In genomic region chr4:75973322-75973721, GRCm38 (mm10) we compare ENCODE assay signal across 19 mouse cellular contexts.
DNase-seq lines count a peak whose midpoint lies in the region; ATAC-seq and TF ChIP-seq lines count a peak whose summit lies in the region.
"Had no signal": no experiment of that assay in that cellular context is flagged by ENCODE, and none has a peak within 500 bp of the region (broad histone marks: within the 10 kb centered on the region; RNA-seq: fewer than 3 reads in every experiment).

No protein-coding gene starts in this region.

- no peak overlapping the region for H3K27ac ChIP-seq in hindbrain, embryonic 14.5 days
- no peak overlapping the region for H3K27ac ChIP-seq in hindbrain, embryonic 10.5 days
- no peak overlapping the region for H3K27ac ChIP-seq in midbrain, postnatal 0 days (ENCODE audit: low read depth, low read length)
- no peak overlapping the region for H3K27ac ChIP-seq in midbrain, embryonic 13.5 days
- H3K27ac ChIP-seq: embryonic facial prominence, embryonic 15.5 days; liver, embryonic 15.5 days had no signal

- DNase-seq in hindbrain, embryonic 14.5 days (ENCODE audit: low spot score) = no peak
- no peak for DNase-seq in hindbrain, embryonic 10.5 days (ENCODE audit: low spot score)
- peak; percentile 46 for DNase-seq in midbrain, postnatal 0 days (ENCODE audit: low spot score)
- DNase-seq in layer of hippocampus, adult 18-20 months (ENCODE audit: low spot score in 2 of 2) = peak; percentile 39 to 69
- DNase-seq in right cerebral cortex, postnatal 10 days (ENCODE audit: low spot score in 2 of 2) = no peak
- no peak for DNase-seq in kidney, adult 11 months
- DNase-seq: adrenal gland, postnatal 14 days; cerebellum, postnatal 14 days; embryo, embryonic 11 days; gastrocnemius, postnatal 10 days; kidney, adult 8-10 months; kidney, postnatal 25 days; right cerebral cortex, adult 18-20 months; thymus, postnatal 4 days had no signal

- WGBS in hindbrain, embryonic 14.5 days = 71% methylated on average over 1 of the region's 1 CpGs
- 80% methylated on average over 1 of the region's 1 CpGs for WGBS in hindbrain, embryonic 10.5 days
- 61% methylated on average over 1 of the region's 1 CpGs for WGBS in midbrain, postnatal 0 days
- WGBS in midbrain, embryonic 13.5 days = 69% methylated on average over 1 of the region's 1 CpGs

- 0 out of 2 replicates have a peak, but pooled peaks cover 9% of the 10 kb centered on the region for H3K36me3 ChIP-seq in hindbrain, embryonic 14.5 days (replicated peaks; ENCODE audit: control insufficient read depth, insufficient read depth)
- H3K36me3 ChIP-seq in hindbrain, embryonic 10.5 days = no peaks in the 10 kb centered on the region
- no peaks in the 10 kb centered on the region for H3K36me3 ChIP-seq in midbrain, postnatal 0 days (ENCODE audit: insufficient read depth, low read length)
- no peaks in the 10 kb centered on the region for H3K36me3 ChIP-seq in midbrain, embryonic 13.5 days
- H3K36me3 ChIP-seq: embryonic facial prominence, embryonic 15.5 days; liver, embryonic 15.5 days had no signal

- no peak for TF ChIP-seq CTCF in midbrain, postnatal 0 days (IDR thresholded peaks at IDR 0.05)

- no peaks in the 10 kb centered on the region for H3K4me1 ChIP-seq in hindbrain, embryonic 14.5 days (replicated peaks; ENCODE audit: control insufficient read depth, insufficient read depth, low read length)
- H3K4me1 ChIP-seq in hindbrain, embryonic 10.5 days (replicated peaks) = no peaks in the 10 kb centered on the region; the same call in 1 of the 2 replicates
- no peaks in the 10 kb centered on the region for H3K4me1 ChIP-seq in midbrain, postnatal 0 days (ENCODE audit: insufficient read depth, low read length)
- no peaks in the 10 kb centered on the region for H3K4me1 ChIP-seq in midbrain, embryonic 13.5 days (replicated peaks)
- H3K4me1 ChIP-seq: embryonic facial prominence, embryonic 15.5 days; liver, embryonic 15.5 days; megakaryocyte, embryonic 14.5 days had no signal

- no peaks in the 10 kb centered on the region for H3K27me3 ChIP-seq in hindbrain, embryonic 14.5 days (ENCODE audit: control insufficient read depth, insufficient read depth, low read length)
- H3K27me3 ChIP-seq in hindbrain, embryonic 10.5 days (ENCODE audit: insufficient read depth, poor library complexity, severe bottlenecking) = no peaks in the 10 kb centered on the region
- no peaks in the 10 kb centered on the region for H3K27me3 ChIP-seq in midbrain, postnatal 0 days (ENCODE audit: insufficient read depth, low read length)
- H3K27me3 ChIP-seq in midbrain, embryonic 13.5 days = no peaks in the 10 kb centered on the region
- H3K27me3 ChIP-seq: embryonic facial prominence, embryonic 15.5 days; liver, embryonic 15.5 days; megakaryocyte, embryonic 14.5 days had no signal

- peak; percentile 57; the same call in 1 of the 2 replicates for ATAC-seq in hindbrain, embryonic 14.5 days (ENCODE audit: low FRiP score)
- ATAC-seq in midbrain, postnatal 0 days (ENCODE audit: low FRiP score) = no peak
- no peak for ATAC-seq in midbrain, embryonic 13.5 days
- ATAC-seq: lung, postnatal 0 days had no signal

- H3K9ac ChIP-seq in hindbrain, embryonic 14.5 days = no peak overlapping the region
- no peak overlapping the region for H3K9ac ChIP-seq in midbrain, postnatal 0 days (replicated peaks; ENCODE audit: low read length, poor library complexity, severe bottlenecking)
- H3K9ac ChIP-seq in midbrain, embryonic 13.5 days (replicated peaks) = no peak overlapping the region
- H3K9ac ChIP-seq: embryonic facial prominence, embryonic 15.5 days; liver, embryonic 15.5 days had no signal

- no peak overlapping the region for H3K4me3 ChIP-seq in hindbrain, embryonic 14.5 days (replicated peaks; ENCODE audit: low read length)
- H3K4me3 ChIP-seq in hindbrain, embryonic 10.5 days = no peak overlapping the region
- no peak overlapping the region for H3K4me3 ChIP-seq in midbrain, postnatal 0 days (ENCODE audit: low read depth, low read length)
- no peak overlapping the region for H3K4me3 ChIP-seq in midbrain, embryonic 13.5 days (replicated peaks)
- H3K4me3 ChIP-seq: embryonic facial prominence, embryonic 15.5 days; liver, embryonic 15.5 days; megakaryocyte, embryonic 14.5 days had no signal

- H3K4me2 ChIP-seq in hindbrain, embryonic 14.5 days (replicated peaks) = no peak overlapping the region
- H3K4me2 ChIP-seq in midbrain, postnatal 0 days (ENCODE audit: low read depth, low read length, poor library complexity, severe bottlenecking) = no peak overlapping the region
- H3K4me2 ChIP-seq in midbrain, embryonic 13.5 days (replicated peaks) = no peak overlapping the region
- H3K4me2 ChIP-seq: embryonic facial prominence, embryonic 15.5 days; liver, embryonic 15.5 days had no signal

- H3K9me3 ChIP-seq in hindbrain, embryonic 14.5 days (ENCODE audit: control insufficient read depth, low read length) = no peaks in the 10 kb centered on the region
- H3K9me3 ChIP-seq in hindbrain, embryonic 10.5 days = no peaks in the 10 kb centered on the region
- H3K9me3 ChIP-seq in midbrain, postnatal 0 days (ENCODE audit: low read length) = no peaks in the 10 kb centered on the region
- H3K9me3 ChIP-seq in midbrain, embryonic 13.5 days = no peaks in the 10 kb centered on the region
- H3K9me3 ChIP-seq: embryonic facial prominence, embryonic 15.5 days; liver, embryonic 15.5 days had no signal

Comparison
In these comparisons a context has a peak if more than half of its experiments do, and no peak if none do; other contexts are left out.
1. DNase-seq: peak in midbrain, postnatal 0 days (single experiment) and layer of hippocampus, adult 18-20 months (2 of 2); none in hindbrain, embryonic 14.5 days (single experiment), hindbrain, embryonic 10.5 days (single experiment), right cerebral cortex, postnatal 10 days (0 of 2) and kidney, adult 11 months (single experiment).